Mouse (Mus musculus) macrophage (primary cell): ENCODE results near the gene Adss. TPM values are rescaled to one million over a fixed set of nuclear protein-coding genes. Genes with fewer than 3 reads are reported as not detected.
"Not testable (repeated sequence)": the region's sequence is repeated elsewhere in the genome, so short reads cannot be mapped to it uniquely, and the experiment has no call there.

Experiments
- H3K27ac ChIP-seq: fragments of 350-480 bp; formaldehyde crosslinking; 2 replicates; pipeline ENCODE4 v1.9.0; 2021
- H3K36me3 ChIP-seq: fragments of 350-480 bp; formaldehyde crosslinking; 2 replicates; pipeline ENCODE4 v1.9.0; 2021; ENCODE audit errors: inconsistent target
- H3K4me3 ChIP-seq: fragments of 350-480 bp; formaldehyde crosslinking; 2 replicates; pipeline ENCODE4 v1.9.0; 2021; ENCODE audit errors: inconsistent target
- H3K79me2 ChIP-seq: fragments of 350-480 bp; formaldehyde crosslinking; 2 replicates; pipeline ENCODE4 v1.9.0; 2021; ENCODE audit errors: inconsistent target
- WGBS: methylation state at CpG from one replicate; pipeline ENCODE4 v1.1.7; 2026; ENCODE audit warnings: inconsistent platforms; ENCODE audit not compliant: missing documents; 5-methylcytosine and 5-hydroxymethylcytosine counted together
- polyA plus RNA-seq: library from polyadenylated mRNA; stranded (reverse); fragments of 250-400 nt; gene quantifications from 3 replicates; pipeline ENCODE4 v1.2.4, GENCODE M21; 2018; ENCODE audit warnings: inconsistent platforms
- total RNA-seq, 78 experiments: library from RNA; depleted of rRNA; stranded (reverse); fragments of 250-400 nt; gene quantifications; 1 replicate in 9 of 78; 2 replicates in 24 of 78; 3 replicates in 43 of 78; 4 replicates in 2 of 78; pipeline ENCODE4 v1.2.4; 2018; ENCODE audit warnings: inconsistent platforms in 56 of 78

Gene Adss
- 100 to 1,000 TPM in 6 of 26 experiments, 10 to 100 TPM in 20; 38.3 to 469 (median 71.9) TPM for total RNA-seq (2018; cell fraction: chromatin; rRNA removed)
- 10 to 100 TPM; 18.1 to 63.5 (median 29.3) TPM for total RNA-seq (2018; cell fraction: cytosol; rRNA removed)
- total RNA-seq (2018; cell fraction: nucleus; rRNA removed), result 100 to 1,000 TPM in 5 of 26 experiments, 10 to 100 TPM in 21; 23.5 to 198 (median 59.0) TPM
- 29.9 to 50.3 TPM (median 43.2 TPM) in 3 replicates for polyA plus RNA-seq

- WGBS, result under 1% methylated on average over 48 of the region's 64 CpGs
- peaks cover 44% of the 10 kb centered on the region for H3K79me2 ChIP-seq
- no peaks in the 10 kb centered on the region for H3K36me3 ChIP-seq
- peak within 1 kb of the TSS; percentile 61 for H3K27ac ChIP-seq
- peak within 1 kb of the TSS; percentile 70 for H3K4me3 ChIP-seq
Observed at GRCm38 (mm10) chr1:177796193-177796939, at the start of gene Adss. TSS of gene Adss (minus strand) at chr1:177796511.

GRCm38 (mm10) chr1:177845812-177846211 lies 49.5 kb upstream of the Adss start:
- H3K79me2 ChIP-seq, H3K36me3 ChIP-seq, H3K4me3 ChIP-seq, H3K27ac ChIP-seq: not testable (repeated sequence)
- WGBS, result 75% methylated on average over 3 of the region's 3 CpGs

DNA sequence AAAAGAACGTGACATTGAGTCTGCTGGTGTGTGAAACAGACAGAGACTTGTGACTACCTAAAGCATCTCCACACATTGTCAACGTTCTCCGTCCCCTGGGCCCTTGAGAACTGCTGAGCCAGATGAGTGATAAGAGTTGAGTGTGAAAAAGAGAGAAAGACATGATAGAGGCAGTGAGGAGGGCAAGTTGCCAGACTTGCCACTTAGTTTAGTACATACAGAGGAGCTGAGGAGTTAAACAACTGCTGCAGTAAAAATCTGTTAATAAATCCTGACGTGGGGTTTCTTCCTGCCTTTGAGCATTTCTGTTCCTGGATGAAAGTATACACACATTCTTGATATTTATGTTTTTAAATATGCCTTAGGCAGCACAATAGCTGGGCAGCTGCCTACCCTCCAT lies 31.5 kb upstream of the Adss start:
- not testable (repeated sequence) for H3K4me3 ChIP-seq, H3K27ac ChIP-seq, H3K36me3 ChIP-seq, H3K79me2 ChIP-seq
- 86% methylated on average over 4 of the region's 4 CpGs for WGBS

DNA sequence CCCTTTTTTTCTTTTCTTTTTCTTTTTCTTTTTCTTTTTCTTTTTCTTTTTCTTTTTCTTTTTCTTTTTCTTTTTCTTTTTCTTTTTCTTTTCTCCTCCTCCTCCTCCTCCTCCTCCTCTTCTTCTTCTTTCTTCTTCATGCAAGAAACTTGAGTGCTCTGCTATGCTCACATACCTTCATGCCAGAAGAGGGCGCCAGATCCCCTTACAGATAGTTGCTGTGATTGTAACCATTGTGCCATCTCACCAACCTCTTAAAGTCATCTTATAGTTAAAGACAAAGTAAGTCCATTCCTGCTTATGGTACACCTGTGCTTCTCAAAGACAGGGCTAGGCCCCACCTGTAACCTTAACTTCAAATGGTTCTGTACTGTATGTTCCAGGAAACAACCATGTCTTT lies 10.5 kb upstream of the Adss start:
- not testable (repeated sequence) for H3K79me2 ChIP-seq, H3K27ac ChIP-seq
- WGBS, result 27% methylated on average over 1 of the region's 1 CpGs

DNA sequence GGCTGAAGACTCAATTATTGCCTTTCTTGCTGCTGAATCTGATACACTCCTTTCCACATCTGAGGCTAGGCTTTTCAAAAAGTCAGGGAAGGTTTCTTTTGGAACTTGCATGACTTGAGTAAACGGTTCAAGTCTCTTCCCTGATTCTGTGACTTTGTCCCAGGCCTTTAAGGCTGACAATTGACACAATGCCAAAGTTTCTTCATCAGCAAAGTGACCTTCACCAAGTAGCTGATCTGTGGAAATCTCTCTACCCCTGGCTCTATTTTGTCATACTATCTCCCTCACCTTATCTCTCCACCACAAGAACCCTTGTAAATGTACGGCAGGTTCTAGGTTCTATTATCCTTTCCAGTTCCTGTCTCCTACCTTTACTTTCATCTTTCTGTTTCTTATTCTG lies 7.2 kb upstream of the Adss start:
- Histone ChIP-seq H3K27ac (no peak overlapping the region), H3K36me3 (no peaks in the 10 kb centered on the region), H3K79me2 (no peaks in the 10 kb centered on the region), H3K4me3 (no peak overlapping the region)
- WGBS, result 96% methylated on average over 2 of the region's 2 CpGs

More for the DNA sequence above, 10.5 kb upstream of the Adss start:
- H3K36me3 ChIP-seq, H3K4me3 ChIP-seq: not testable (repeated sequence)

DNA sequence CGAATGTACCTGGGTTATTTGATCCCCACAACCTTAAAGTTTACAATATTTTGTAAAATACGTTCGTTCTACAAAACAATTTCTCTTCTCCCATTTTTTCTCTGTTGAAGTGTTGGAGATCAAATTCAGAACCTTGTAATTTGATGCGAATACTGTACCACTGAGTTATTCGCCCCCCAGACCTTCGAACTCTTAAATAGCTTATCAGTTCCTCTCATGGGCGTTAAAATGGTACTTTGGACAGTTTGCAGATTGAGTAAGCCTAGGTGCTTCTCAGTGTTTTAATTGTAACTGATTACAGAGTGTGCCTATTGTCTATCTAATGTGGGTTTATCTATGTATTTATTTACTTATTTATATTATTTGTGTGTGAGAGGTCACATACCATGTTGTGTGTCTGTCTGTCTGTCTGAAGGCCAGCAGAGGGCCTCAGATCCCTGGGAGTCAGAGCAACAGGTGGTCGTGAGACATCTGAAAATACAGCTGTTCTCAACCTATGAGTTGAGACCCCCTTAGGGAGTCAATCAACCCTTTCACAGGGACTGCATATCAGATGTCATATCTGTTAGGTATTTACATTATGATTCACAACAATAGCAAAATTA lies 942 bp upstream of the Adss start:
- 0 out of 2 replicates have a peak overlapping the region, but pooled peaks have one; percentile 22 for H3K27ac ChIP-seq
- no peaks in the 10 kb centered on the region for H3K36me3 ChIP-seq
- 0 out of 2 replicates have a peak overlapping the region, but pooled peaks have one; percentile 5 for H3K4me3 ChIP-seq
- 80% methylated on average over 8 of the region's 8 CpGs for WGBS
- H3K79me2 ChIP-seq, result peaks cover 35% of the 10 kb centered on the region

- under 1% methylated on average over 40 of the region's 41 CpGs for WGBS
- H3K79me2 ChIP-seq, result peaks cover 51% of the 10 kb centered on the region
- peak overlapping the region; percentile 61 for H3K27ac ChIP-seq
- H3K36me3 ChIP-seq, result no peaks in the 10 kb centered on the region
- peak overlapping the region; percentile 70 for H3K4me3 ChIP-seq
Observed at GRCm38 (mm10) chr1:177795421-177796192, 704 bp downstream of the Adss start.

DNA sequence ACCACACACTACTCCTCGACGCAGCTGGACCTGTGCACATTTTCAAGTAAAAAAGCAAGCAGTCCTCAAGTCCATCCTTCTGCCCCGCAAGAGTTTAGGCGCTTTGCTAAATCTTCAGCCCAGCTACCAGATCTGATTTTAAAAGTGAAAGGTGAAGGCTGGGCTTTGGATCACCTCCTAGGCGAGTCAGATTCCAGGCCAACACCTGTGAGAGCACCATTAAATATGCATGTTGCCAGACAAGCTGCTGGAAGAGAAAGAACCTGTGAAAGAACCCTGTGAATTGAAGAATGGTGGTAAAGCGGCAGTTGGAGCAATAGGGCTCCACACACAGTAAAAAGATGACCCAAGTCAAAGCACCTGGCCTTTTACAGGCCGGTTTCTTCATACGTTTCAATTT lies 1.4 kb downstream of the Adss start:
- Histone ChIP-seq H3K4me3 (peak overlapping the region; percentile 70), H3K27ac (peak overlapping the region; percentile 61), H3K36me3 (no peaks in the 10 kb centered on the region), H3K79me2 (peaks cover 59% of the 10 kb centered on the region)
- 5% methylated on average over 8 of the region's 8 CpGs for WGBS

DNA sequence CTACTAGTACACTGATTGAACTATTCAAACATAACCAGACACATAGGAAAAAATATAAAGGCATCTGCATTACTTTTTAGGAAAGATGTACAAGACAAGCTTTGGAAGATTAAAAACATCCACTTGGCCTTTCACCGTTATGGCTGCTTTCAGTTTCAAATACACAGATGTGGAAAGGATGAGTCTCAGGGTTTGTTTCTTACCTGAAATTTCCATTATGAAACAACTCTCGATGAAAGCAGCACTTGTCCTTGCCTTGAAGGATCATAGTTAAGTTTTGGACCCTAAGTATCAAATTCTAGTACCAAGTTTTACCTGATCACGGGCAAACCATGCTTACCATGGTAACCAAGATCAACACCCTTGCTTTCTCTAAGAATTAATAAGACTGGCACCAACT lies 3.5 kb downstream of the Adss start:
- Histone ChIP-seq H3K79me2 (peaks cover 79% of the 10 kb centered on the region), H3K27ac (no peak overlapping the region), H3K4me3 (no peak overlapping the region), H3K36me3 (no peaks in the 10 kb centered on the region)
- WGBS, result 72% methylated on average over 3 of the region's 3 CpGs

GRCm38 (mm10) chr1:177777397-177777796 lies 18.9 kb downstream of the Adss start:
- Histone ChIP-seq H3K36me3 (peaks cover 31% of the 10 kb centered on the region), H3K27ac (no peak overlapping the region), H3K4me3 (no peak overlapping the region), H3K79me2 (no peaks in the 10 kb centered on the region)
- WGBS, result 90% methylated on average over 2 of the region's 2 CpGs

GRCm38 (mm10) chr1:177768931-177769330 lies 27.4 kb downstream of the Adss start:
- no peaks in the 10 kb centered on the region for H3K79me2 ChIP-seq
- no peak overlapping the region for H3K4me3 ChIP-seq
- H3K36me3 ChIP-seq, result peaks cover 28% of the 10 kb centered on the region; the same call in 1 of the 2 replicates
- no peak overlapping the region for H3K27ac ChIP-seq

GRCm38 (mm10) chr1:177757249-177757648 lies 39.1 kb downstream of the Adss start:
- H3K27ac ChIP-seq, result no peak overlapping the region
- 98% methylated on average over 4 of the region's 5 CpGs for WGBS

DNA sequence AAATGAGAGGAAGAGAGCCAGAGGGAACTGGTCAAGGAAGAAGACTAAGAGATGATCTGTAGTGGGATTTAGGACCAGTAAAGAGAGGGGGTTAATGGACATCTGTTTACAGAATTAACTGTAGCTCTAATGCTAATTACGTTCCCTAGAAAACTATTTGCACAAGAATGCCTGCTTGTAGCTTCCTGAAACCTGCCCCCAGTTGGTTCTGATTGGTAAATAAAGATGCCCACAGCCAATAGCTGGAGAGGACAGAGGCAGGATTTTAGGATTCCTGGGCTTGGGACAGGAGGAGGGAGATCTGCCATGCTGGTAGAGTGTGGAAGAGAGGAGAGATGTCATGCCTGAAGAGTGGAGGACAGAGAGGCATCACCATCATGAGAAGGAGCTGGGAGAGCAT lies 42.8 kb downstream of the Adss start:
- 88% methylated on average over 1 of the region's 1 CpGs for WGBS

More at GRCm38 (mm10) chr1:177757249-177757648, 39.1 kb downstream of the Adss start:
- Histone ChIP-seq H3K4me3 (no peak overlapping the region), H3K79me2 (no peaks in the 10 kb centered on the region), H3K36me3 (no peaks in the 10 kb centered on the region)

DNA sequence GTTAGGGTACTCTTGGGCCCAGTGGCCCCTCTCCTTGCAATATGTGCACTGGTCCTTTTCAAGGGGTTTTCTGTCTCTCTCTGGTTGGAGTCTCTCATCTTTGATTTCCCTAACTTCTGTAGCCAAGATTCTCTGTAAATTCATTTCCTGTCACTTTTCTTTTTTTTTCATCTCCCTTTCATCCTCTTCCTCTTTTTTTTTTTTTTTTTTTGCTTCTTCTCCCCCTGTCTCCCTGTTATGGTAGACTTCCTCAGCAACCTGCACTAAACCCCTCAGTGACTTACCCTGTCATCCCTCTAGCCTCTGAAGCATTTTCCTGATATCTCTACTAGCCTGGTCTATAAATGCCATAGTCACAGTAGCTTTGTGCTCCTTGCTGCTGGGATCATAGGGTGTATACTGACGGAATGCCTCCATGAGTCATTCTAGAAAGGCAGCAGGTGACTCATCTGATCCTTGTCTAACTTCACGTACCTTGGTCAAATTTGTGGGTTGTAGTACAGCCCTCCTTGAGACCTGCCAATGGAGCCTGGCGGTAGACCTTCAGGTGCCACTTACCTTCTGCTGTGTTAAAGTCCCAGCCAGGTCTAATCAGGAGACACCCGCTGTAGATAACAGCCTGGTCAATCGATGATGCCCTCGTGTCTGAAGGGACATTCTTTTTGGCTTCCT lies 48.3 kb downstream of the Adss start:
- WGBS, result 91% methylated on average over 6 of the region's 6 CpGs
- H3K79me2 ChIP-seq, result no peaks in the 10 kb centered on the region
- no peak overlapping the region for H3K4me3 ChIP-seq
- no peak overlapping the region for H3K27ac ChIP-seq
- H3K36me3 ChIP-seq, result no peaks in the 10 kb centered on the region

More for the DNA sequence above, 42.8 kb downstream of the Adss start:
- H3K36me3 ChIP-seq, result no peaks in the 10 kb centered on the region
- H3K79me2 ChIP-seq, result no peaks in the 10 kb centered on the region
- no peak overlapping the region for H3K27ac ChIP-seq
- H3K4me3 ChIP-seq, result no peak overlapping the region
